Mouse (Mus musculus): ENCODE measurements around the gene Rngtt. TPM values are rescaled to one million over a fixed set of nuclear protein-coding genes. Genes with fewer than 3 reads are reported as not detected.

The Rngtt gene
- polyA plus RNA-seq, 1 experiment from 2014 or later, result 26.7 TPM

DNA sequence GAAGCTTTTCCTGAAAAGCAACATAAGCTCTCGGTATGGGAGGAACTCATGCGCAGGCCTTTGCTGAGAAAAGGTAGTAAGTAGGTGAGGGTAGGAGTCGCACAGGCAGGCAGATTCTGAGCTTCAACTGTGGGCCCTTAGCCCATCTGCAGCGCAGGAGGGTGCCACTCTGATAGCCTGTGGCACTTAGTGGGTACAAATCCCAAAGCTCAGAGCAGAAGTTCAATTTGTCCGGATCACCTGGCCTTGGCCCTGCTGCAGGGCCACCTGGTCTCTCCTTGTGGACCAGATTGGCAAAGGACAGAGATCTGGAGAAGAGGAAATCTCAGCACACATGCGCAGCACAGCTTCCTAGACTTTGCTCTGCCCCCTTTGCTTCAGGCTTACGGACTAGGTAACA, 210.1 kb downstream of the Rngtt start:
- ATAC-seq (ENCODE audit: low FRiP score, low TSS enrichment), result no peak
- no peaks in the 10 kb centered on the region for H3K4me1 ChIP-seq (ENCODE audit: control insufficient read depth, insufficient read depth, low read length)
- no peak overlapping the region for H3K9ac ChIP-seq (ENCODE audit: low read depth, low read length)
- H3K27me3 ChIP-seq (ENCODE audit: control insufficient read depth, insufficient read depth, low read length), result no peaks in the 10 kb centered on the region
- H3K27ac ChIP-seq (ENCODE audit: low read depth, low read length), result no peak overlapping the region
- no peak overlapping the region for H3K4me3 ChIP-seq (ENCODE audit: low read length)
- no peaks in the 10 kb centered on the region for H3K9me3 ChIP-seq (ENCODE audit: control insufficient read depth, low read length)
- no peak overlapping the region for H3K4me2 ChIP-seq (replicated peaks; ENCODE audit: low read depth, low read length)
- WGBS, result 90% methylated on average over 7 of the region's 7 CpGs
- H3K36me3 ChIP-seq (ENCODE audit: control insufficient read depth, insufficient read depth, low read length), result no peaks in the 10 kb centered on the region

- Histone ChIP-seq H3K27ac (ENCODE audit: low read depth, low read length) (no peak overlapping the region), H3K4me1 (ENCODE audit: control insufficient read depth, insufficient read depth, low read length) (no peaks in the 10 kb centered on the region), H3K4me3 (ENCODE audit: low read length) (no peak overlapping the region), H3K9me3 (ENCODE audit: control insufficient read depth, low read length) (no peaks in the 10 kb centered on the region), H3K36me3 (ENCODE audit: control insufficient read depth, insufficient read depth, low read length) (no peaks in the 10 kb centered on the region), H3K27me3 (ENCODE audit: control insufficient read depth, insufficient read depth, low read length) (no peaks in the 10 kb centered on the region), H3K9ac (ENCODE audit: low read depth, low read length) (no peak overlapping the region), H3K4me2 (replicated peaks; ENCODE audit: low read depth, low read length) (no peak overlapping the region)
- 75% methylated on average over 10 of the region's 10 CpGs for WGBS
- ATAC-seq (ENCODE audit: low FRiP score, low TSS enrichment), result no peak
Observed at GRCm38 (mm10) chr4:33520938-33521337, 210.8 kb downstream of the Rngtt start.

- Histone ChIP-seq H3K4me1 (ENCODE audit: control insufficient read depth, insufficient read depth, low read length) (no peaks in the 10 kb centered on the region), H3K9me3 (ENCODE audit: control insufficient read depth, low read length) (no peaks in the 10 kb centered on the region), H3K27ac (ENCODE audit: low read depth, low read length) (no peak overlapping the region), H3K27me3 (ENCODE audit: control insufficient read depth, insufficient read depth, low read length) (no peaks in the 10 kb centered on the region), H3K9ac (ENCODE audit: low read depth, low read length) (no peak overlapping the region), H3K36me3 (ENCODE audit: control insufficient read depth, insufficient read depth, low read length) (no peaks in the 10 kb centered on the region), H3K4me3 (ENCODE audit: low read length) (no peak overlapping the region), H3K4me2 (replicated peaks; ENCODE audit: low read depth, low read length) (no peak overlapping the region)
- WGBS, result 98% methylated on average over 3 of the region's 3 CpGs
- no peak for ATAC-seq (ENCODE audit: low FRiP score, low TSS enrichment)
Observed at GRCm38 (mm10) chr4:33523774-33524173, 213.7 kb downstream of the Rngtt start.

GRCm38 (mm10) chr4:33524481-33525141, 214.5 kb downstream of the Rngtt start:
- H3K4me3 ChIP-seq (ENCODE audit: low read length), result no peak overlapping the region
- no peak; the same call in 1 of the 2 replicates for ATAC-seq (ENCODE audit: low FRiP score, low TSS enrichment)
- H3K36me3 ChIP-seq (ENCODE audit: control insufficient read depth, insufficient read depth, low read length), result no peaks in the 10 kb centered on the region
- H3K9me3 ChIP-seq (ENCODE audit: control insufficient read depth, low read length), result no peaks in the 10 kb centered on the region
- no peak overlapping the region for H3K4me2 ChIP-seq (replicated peaks; ENCODE audit: low read depth, low read length)
- no peak overlapping the region for H3K9ac ChIP-seq (ENCODE audit: low read depth, low read length)
- no peak overlapping the region for H3K27ac ChIP-seq (ENCODE audit: low read depth, low read length)
- no peaks in the 10 kb centered on the region for H3K4me1 ChIP-seq (ENCODE audit: control insufficient read depth, insufficient read depth, low read length)
- 92% methylated on average over 10 of the region's 10 CpGs for WGBS
- no peaks in the 10 kb centered on the region for H3K27me3 ChIP-seq (ENCODE audit: control insufficient read depth, insufficient read depth, low read length)

GRCm38 (mm10) chr4:33525272-33525671, 215.2 kb downstream of the Rngtt start:
- no peaks in the 10 kb centered on the region for H3K4me1 ChIP-seq (ENCODE audit: control insufficient read depth, insufficient read depth, low read length)

GRCm38 (mm10) chr4:33526092-33526491, 216.0 kb downstream of the Rngtt start:
- no peaks in the 10 kb centered on the region for H3K36me3 ChIP-seq (ENCODE audit: control insufficient read depth, insufficient read depth, low read length)
- H3K9ac ChIP-seq (ENCODE audit: low read depth, low read length), result no peak overlapping the region
- WGBS, result 42% methylated on average over 7 of the region's 7 CpGs
- no peaks in the 10 kb centered on the region for H3K9me3 ChIP-seq (ENCODE audit: control insufficient read depth, low read length)
- no peak overlapping the region for H3K4me2 ChIP-seq (replicated peaks; ENCODE audit: low read depth, low read length)
- H3K27me3 ChIP-seq (ENCODE audit: control insufficient read depth, insufficient read depth, low read length), result no peaks in the 10 kb centered on the region
- no peaks in the 10 kb centered on the region for H3K4me1 ChIP-seq (ENCODE audit: control insufficient read depth, insufficient read depth, low read length)
- no peak overlapping the region for H3K27ac ChIP-seq (ENCODE audit: low read depth, low read length)
- H3K4me3 ChIP-seq (ENCODE audit: low read length), result no peak overlapping the region
- ATAC-seq (ENCODE audit: low FRiP score, low TSS enrichment), result no peak

More at GRCm38 (mm10) chr4:33525272-33525671, 215.2 kb downstream of the Rngtt start:
- Histone ChIP-seq H3K36me3 (ENCODE audit: control insufficient read depth, insufficient read depth, low read length) (no peaks in the 10 kb centered on the region), H3K9me3 (ENCODE audit: control insufficient read depth, low read length) (no peaks in the 10 kb centered on the region), H3K27ac (ENCODE audit: low read depth, low read length) (no peak overlapping the region), H3K4me3 (ENCODE audit: low read length) (no peak overlapping the region), H3K9ac (ENCODE audit: low read depth, low read length) (no peak overlapping the region), H3K27me3 (ENCODE audit: control insufficient read depth, insufficient read depth, low read length) (no peaks in the 10 kb centered on the region), H3K4me2 (replicated peaks; ENCODE audit: low read depth, low read length) (no peak overlapping the region)
- WGBS, result 95% methylated on average over 4 of the region's 4 CpGs
- ATAC-seq (ENCODE audit: low FRiP score, low TSS enrichment), result no peak

- Histone ChIP-seq H3K9ac (ENCODE audit: low read depth, low read length) (no peak overlapping the region), H3K4me2 (replicated peaks; ENCODE audit: low read depth, low read length) (no peak overlapping the region), H3K27me3 (ENCODE audit: control insufficient read depth, insufficient read depth, low read length) (no peaks in the 10 kb centered on the region), H3K4me1 (ENCODE audit: control insufficient read depth, insufficient read depth, low read length) (no peaks in the 10 kb centered on the region), H3K4me3 (ENCODE audit: low read length) (no peak overlapping the region), H3K27ac (ENCODE audit: low read depth, low read length) (no peak overlapping the region), H3K36me3 (ENCODE audit: control insufficient read depth, insufficient read depth, low read length) (no peaks in the 10 kb centered on the region), H3K9me3 (ENCODE audit: control insufficient read depth, low read length) (no peaks in the 10 kb centered on the region)
- no peak for ATAC-seq (ENCODE audit: low FRiP score, low TSS enrichment)
- WGBS, result 47% methylated on average over 9 of the region's 9 CpGs
Observed at GRCm38 (mm10) chr4:33526675-33527074, 216.6 kb downstream of the Rngtt start.

- no peaks in the 10 kb centered on the region for H3K4me1 ChIP-seq (ENCODE audit: control insufficient read depth, insufficient read depth, low read length)
- no peak for ATAC-seq (ENCODE audit: low FRiP score, low TSS enrichment)
- WGBS, result 70% methylated on average over 8 of the region's 8 CpGs
- no peaks in the 10 kb centered on the region for H3K27me3 ChIP-seq (ENCODE audit: control insufficient read depth, insufficient read depth, low read length)
- no peaks in the 10 kb centered on the region for H3K36me3 ChIP-seq (ENCODE audit: control insufficient read depth, insufficient read depth, low read length)
- no peak overlapping the region for H3K4me3 ChIP-seq (ENCODE audit: low read length)
- no peak overlapping the region for H3K4me2 ChIP-seq (replicated peaks; ENCODE audit: low read depth, low read length)
- no peak overlapping the region for H3K27ac ChIP-seq (ENCODE audit: low read depth, low read length)
- no peaks in the 10 kb centered on the region for H3K9me3 ChIP-seq (ENCODE audit: control insufficient read depth, low read length)
- no peak overlapping the region for H3K9ac ChIP-seq (ENCODE audit: low read depth, low read length)
Observed at GRCm38 (mm10) chr4:33532596-33532995, 222.5 kb downstream of the Rngtt start.

- Histone ChIP-seq H3K36me3 (ENCODE audit: control insufficient read depth, insufficient read depth, low read length) (no peaks in the 10 kb centered on the region), H3K9ac (ENCODE audit: low read depth, low read length) (no peak overlapping the region)
- ATAC-seq (ENCODE audit: low FRiP score, low TSS enrichment), result no peak
Observed at GRCm38 (mm10) chr4:33544755-33545576, 234.9 kb downstream of the Rngtt start.

More at GRCm38 (mm10) chr4:33544755-33545576, 234.9 kb downstream of the Rngtt start:
- no peaks in the 10 kb centered on the region for H3K9me3 ChIP-seq (ENCODE audit: control insufficient read depth, low read length)
- H3K27ac ChIP-seq (ENCODE audit: low read depth, low read length), result no peak overlapping the region
- H3K4me2 ChIP-seq (replicated peaks; ENCODE audit: low read depth, low read length), result no peak overlapping the region
- H3K4me3 ChIP-seq (ENCODE audit: low read length), result no peak overlapping the region
- WGBS, result 70% methylated on average over 13 of the region's 13 CpGs
- H3K27me3 ChIP-seq (ENCODE audit: control insufficient read depth, insufficient read depth, low read length), result no peaks in the 10 kb centered on the region
- H3K4me1 ChIP-seq (ENCODE audit: control insufficient read depth, insufficient read depth, low read length), result no peaks in the 10 kb centered on the region
